Mouse (Mus musculus): ENCODE results near the gene Ythdf1.

The Ythdf1 gene

GRCm38 (mm10) chr2:180870006-180870405, 50.7 kb downstream of the Ythdf1 start:
- DNase-seq, result no peak

- peak; percentile 58 to 70 for DNase-seq
Measured at GRCm38 (mm10) chr2:180861561-180861960, 59.2 kb downstream of the Ythdf1 start.

- peak in 1 of 2 experiments; percentile 31 for DNase-seq
Measured at GRCm38 (mm10) chr2:180857121-180857520, 63.6 kb downstream of the Ythdf1 start.

- DNase-seq, result peak in 1 of 2 experiments; percentile 29
Measured at GRCm38 (mm10) chr2:180855005-180855544, 65.7 kb downstream of the Ythdf1 start.

All from cerebellum, postnatal 14 days (tissue).